Mouse (Mus musculus) MN1 (cell line): ENCODE results near the gene 2510002D24Rik.
A peak's percentile ranks its signal among the peaks of the same experiment; 100 is the strongest.
"Not testable (repeated sequence)": the region's sequence is repeated elsewhere in the genome, so short reads cannot be mapped to it uniquely, and the experiment has no call there.

Experiments used
- DNase-seq: peaks from one replicate; pipeline ENCODE4 v3.0.0-alpha.2; 2016; ENCODE audit warnings: low spot score

Gene 2510002D24Rik

GRCm38 (mm10) chr16:18849521-18850190 is 13.3 kb downstream of the 2510002D24Rik start:
- not testable (repeated sequence) for DNase-seq

GRCm38 (mm10) chr16:18858551-18858950 is 22.2 kb downstream of the 2510002D24Rik start:
- DNase-seq, result peak; percentile 31

GRCm38 (mm10) chr16:18860186-18860585 is 23.8 kb downstream of the 2510002D24Rik start:
- peak; percentile 67 for DNase-seq

- DNase-seq, result not testable (repeated sequence)
Observed at GRCm38 (mm10) chr16:18870495-18870894, 34.1 kb downstream of the 2510002D24Rik start.

GRCm38 (mm10) chr16:18876091-18876441 is 39.7 kb downstream of the 2510002D24Rik start:
- no peak for DNase-seq

- peak; percentile 94 for DNase-seq
Observed at GRCm38 (mm10) chr16:18876442-18877308, 40.3 kb downstream of the 2510002D24Rik start, which contains the start of the genes Mrpl40 and Hira. Gene Mrpl40 (minus strand): TSS chr16:18876862. Gene Hira (plus strand): TSS chr16:18877037.

GRCm38 (mm10) chr16:18877386-18878090 is 41.2 kb downstream of the 2510002D24Rik start:
- peak; percentile 82 for DNase-seq

- DNase-seq, result no peak
Observed at GRCm38 (mm10) chr16:18878091-18878720, 41.8 kb downstream of the 2510002D24Rik start.

- DNase-seq, result no peak
Observed at GRCm38 (mm10) chr16:18884044-18884443, 47.7 kb downstream of the 2510002D24Rik start.
